Mouse (Mus musculus) ES-E14 (cell line): ENCODE data around the gene Aff1. TPM values are rescaled to one million over a fixed set of nuclear protein-coding genes. Genes with fewer than 3 reads are reported as not detected.

Experiments used
- DNase-seq: peaks from one replicate; pipeline ENCODE4 v3.0.0-alpha.2; 2013; ENCODE audit warnings: low read depth, low spot score
- H3K27ac ChIP-seq: 2 replicates; pipeline ENCODE4 v1.5.1; 2012; ENCODE audit warnings: low read depth, mild to moderate bottlenecking, low read length, moderate library complexity, mixed read lengths; ENCODE audit not compliant: poor library complexity, insufficient read depth, severe bottlenecking
- H3K36me3 ChIP-seq: 2 replicates; pipeline ENCODE4 v1.6.1; 2012; ENCODE audit warnings: mild to moderate bottlenecking, low read length, moderate library complexity, mixed read lengths; ENCODE audit not compliant: control insufficient read depth, poor library complexity, insufficient read depth, severe bottlenecking
- H3K4me1 ChIP-seq, 2 experiments: fragments of 150-350 bp in 1 of 2; sonication (generic) in 1 of 2; 2 replicates each; pipeline ENCODE4 v1.6.1; 2012; ENCODE audit warnings: low read length in 2 of 2, mild to moderate bottlenecking in 1 of 2, mixed read lengths in 1 of 2; ENCODE audit not compliant: control insufficient read depth in 2 of 2, insufficient read depth in 2 of 2, poor library complexity in 1 of 2
- H3K4me3 ChIP-seq, 2 experiments: fragments of 150-350 bp in 1 of 2; sonication (generic) in 1 of 2; 2 replicates each; pipeline ENCODE4 v1.5.1; 2012; ENCODE audit warnings: low read length in 2 of 2, low read depth in 1 of 2, mild to moderate bottlenecking in 1 of 2, mixed read lengths in 1 of 2; ENCODE audit not compliant: insufficient read depth in 1 of 2, poor library complexity in 1 of 2, severe bottlenecking in 1 of 2
- H3K9ac ChIP-seq: 2 replicates; pipeline ENCODE4 v1.6.1; 2012; ENCODE audit warnings: low read depth, mild to moderate bottlenecking, low read length, mixed read lengths; ENCODE audit not compliant: poor library complexity, insufficient read depth, severe bottlenecking
- H3K9me3 ChIP-seq: fragments of 150-350 bp; sonication (generic); 2 replicates; pipeline ENCODE4 v1.6.1; 2012; ENCODE audit warnings: low read depth, mild to moderate bottlenecking, low read length; ENCODE audit not compliant: control insufficient read depth, insufficient read depth
- CHD2 ChIP-seq: IDR thresholded peaks from 2 replicates; pipeline ENCODE4 v1.6.1; 2014; ENCODE audit warnings: mild to moderate bottlenecking, low read depth, low read length, inconsistent platforms
- HCFC1 ChIP-seq: IDR thresholded peaks from 2 replicates; pipeline ENCODE4 v1.6.1; 2012; ENCODE audit warnings: low read length, inconsistent platforms, borderline replicate concordance; ENCODE audit not compliant: insufficient read depth
- MAFK ChIP-seq: IDR thresholded peaks from 2 replicates; pipeline ENCODE4 v1.6.1; 2014; ENCODE audit warnings: mild to moderate bottlenecking, low read depth, low read length, inconsistent platforms; ENCODE audit not compliant: insufficient read depth
- ZC3H11A ChIP-seq: IDR thresholded peaks from 2 replicates; pipeline ENCODE4 v1.6.1; 2012; ENCODE audit warnings: low read depth, mild to moderate bottlenecking, inconsistent platforms, low read length, borderline replicate concordance
- ZNF384 ChIP-seq: IDR thresholded peaks from 2 replicates; pipeline ENCODE4 v1.6.1; 2012; ENCODE audit warnings: low read depth, low read length, inconsistent platforms
- in situ Hi-C, 2 experiments: fragments of 600-800 bp; cut with MboI; formaldehyde crosslinking; loops; one replicate each; pipeline ENCODE4 v1.15.1; 2025; ENCODE audit warnings: low sequenced_read_pairs in 2 of 2, inconsistent platforms in 1 of 2; ENCODE audit not compliant: unreplicated experiment in 2 of 2
- total RNA-seq: library from RNA; depleted of rRNA; stranded (reverse); fragments of 300-350 nt; gene quantifications from 2 replicates; pipeline ENCODE4 v1.2.3, GENCODE M21; 2012

Gene Aff1
- total RNA-seq, 1 experiment = 26.0 TPM

- Histone ChIP-seq H3K36me3 (peaks cover 7% of the 10 kb centered on the region), H3K27ac (no peak overlapping the region), H3K9me3 (no peaks in the 10 kb centered on the region), H3K9ac (no peak overlapping the region), H3K4me1 (peaks cover 0 to 24% of the 10 kb centered on the region in 2 experiments; a peak in 2 of 4 replicates), H3K4me3 (no peak overlapping the region)
- TF ChIP-seq CHD2 (no peak), HCFC1 (no peak), MAFK (no peak), ZC3H11A (no peak), ZNF384 (no peak)
- in situ Hi-C loops = no loop called here
- no peak for DNase-seq
These were observed 91.0 kb downstream of the Aff1 start for GRCm38 (mm10) chr5:103783086-103783668.

- Histone ChIP-seq H3K9ac (no peak overlapping the region), H3K4me1 (peaks cover 0 to 13% of the 10 kb centered on the region in 2 experiments; a peak in 2 of 4 replicates), H3K27ac (no peak overlapping the region), H3K9me3 (no peaks in the 10 kb centered on the region), H3K36me3 (peaks cover 10% of the 10 kb centered on the region), H3K4me3 (no peak overlapping the region)
- DNase-seq = no peak
- in situ Hi-C loops = no loop called here
- TF ChIP-seq HCFC1 = no peak
- no peak for TF ChIP-seq CHD2
- TF ChIP-seq MAFK = no peak
- TF ChIP-seq ZNF384 = no peak
- no peak for TF ChIP-seq ZC3H11A
These were observed 93.9 kb downstream of the Aff1 start for GRCm38 (mm10) chr5:103786096-103786495.

- DNase-seq = no peak
- no peaks in the 10 kb centered on the region for H3K9me3 ChIP-seq
These were observed 96.3 kb downstream of the Aff1 start for GRCm38 (mm10) chr5:103788476-103788875.

GRCm38 (mm10) chr5:103788976-103789375 lies 96.8 kb downstream of the Aff1 start:
- H3K4me3 ChIP-seq = no peak overlapping the region
- no peak for DNase-seq
- no peak for TF ChIP-seq HCFC1
- TF ChIP-seq CHD2 = no peak
- TF ChIP-seq ZC3H11A = no peak
- TF ChIP-seq MAFK = no peak
- no peak for TF ChIP-seq ZNF384
- peaks cover 3 to 17% of the 10 kb centered on the region in 2 experiments; a peak in 3 of 4 replicates for H3K4me1 ChIP-seq
- no peaks in the 10 kb centered on the region for H3K9me3 ChIP-seq
- peaks cover 12% of the 10 kb centered on the region for H3K36me3 ChIP-seq
- no peak overlapping the region for H3K27ac ChIP-seq
- no peak overlapping the region for H3K9ac ChIP-seq
- in situ Hi-C loops = no loop called here

More at GRCm38 (mm10) chr5:103788476-103788875, 96.3 kb downstream of the Aff1 start:
- Histone ChIP-seq H3K27ac (no peak overlapping the region), H3K4me1 (peaks cover 3 to 17% of the 10 kb centered on the region in 2 experiments; a peak in 3 of 4 replicates), H3K9ac (no peak overlapping the region), H3K4me3 (no peak overlapping the region), H3K36me3 (peaks cover 16% of the 10 kb centered on the region)
- no peak for TF ChIP-seq CHD2
- TF ChIP-seq MAFK = no peak
- no peak for TF ChIP-seq ZC3H11A
- TF ChIP-seq HCFC1 = no peak
- TF ChIP-seq ZNF384 = no peak
- in situ Hi-C loops = no loop called here

GRCm38 (mm10) chr5:103789619-103790116 lies 97.5 kb downstream of the Aff1 start:
- in situ Hi-C loops = no loop called here
- H3K4me1 ChIP-seq = peaks cover 3 to 17% of the 10 kb centered on the region in 2 experiments; a peak in 3 of 4 replicates
- no peaks in the 10 kb centered on the region for H3K9me3 ChIP-seq
- H3K9ac ChIP-seq = no peak overlapping the region
- no peak overlapping the region for H3K4me3 ChIP-seq
- TF ChIP-seq HCFC1 = no peak
- TF ChIP-seq ZNF384 = no peak
- no peak for TF ChIP-seq ZC3H11A
- no peak for DNase-seq
- H3K27ac ChIP-seq = no peak overlapping the region
- H3K36me3 ChIP-seq = peaks cover 10% of the 10 kb centered on the region; the same call in 1 of the 2 replicates
